Mouse (Mus musculus) forebrain, embryonic 11.5 days (tissue): ENCODE results near the gene Pgs1. TPM values are rescaled to one million over a fixed set of nuclear protein-coding genes. Genes with fewer than 3 reads are reported as not detected.

Experiments used
- ATAC-seq: fragments of 200-750 bp; cut with Nextera tagmentation; replicated peaks from 2 replicates; pipeline ENCODE4 v1.8.0; 2017; ENCODE audit warnings: moderate TSS enrichment; ENCODE audit not compliant: low FRiP score
- DNase-seq: peaks from one replicate; pipeline ENCODE4 v3.0.0-alpha.2; 2017; ENCODE audit warnings: low spot score
- H3K27ac ChIP-seq: fragments of 300-500 bp; sonication (generic); 2 replicates; pipeline ENCODE4 v1.5.1; 2014; ENCODE audit warnings: low read depth, low read length
- H3K27me3 ChIP-seq: fragments of 300-500 bp; sonication (generic); 2 replicates; pipeline ENCODE4 v1.6.1; 2014; ENCODE audit warnings: mild to moderate bottlenecking, low read length, mixed read lengths; ENCODE audit not compliant: control insufficient read depth, insufficient read depth
- H3K36me3 ChIP-seq: fragments of 300-500 bp; sonication (generic); 2 replicates; pipeline ENCODE4 v1.6.1; 2014; ENCODE audit warnings: mild to moderate bottlenecking, low read length, moderate library complexity, mixed read lengths; ENCODE audit not compliant: control insufficient read depth, insufficient read depth
- H3K4me1 ChIP-seq: fragments of 300-500 bp; sonication (generic); replicated peaks from 2 replicates; pipeline ENCODE4 v1.6.1; 2014; ENCODE audit warnings: low read length, mixed read lengths; ENCODE audit not compliant: control insufficient read depth, insufficient read depth
- H3K4me2 ChIP-seq: fragments of 300-500 bp; sonication (generic); 2 replicates; pipeline ENCODE4 v1.6.1; 2014; ENCODE audit warnings: low read depth, mild to moderate bottlenecking, low read length, moderate library complexity, mixed read lengths; ENCODE audit not compliant: severe bottlenecking
- H3K4me3 ChIP-seq: fragments of 300-500 bp; sonication (generic); 2 replicates; pipeline ENCODE4 v1.5.1; 2014; ENCODE audit warnings: low read depth, low read length
- H3K9ac ChIP-seq: fragments of 300-500 bp; sonication (generic); 2 replicates; pipeline ENCODE4 v1.6.1; 2014; ENCODE audit warnings: low read length
- H3K9me3 ChIP-seq: fragments of 300-500 bp; sonication (generic); 2 replicates; pipeline ENCODE4 v1.6.1; 2016; ENCODE audit warnings: low read length, mixed read lengths; ENCODE audit not compliant: control insufficient read depth
- WGBS: fragments of 180-500 bp; shearing (Covaris S2); extraction: QIAGEN DNeasy Blood & Tissue Kit; methylation state at CpG from one replicate; pipeline ENCODE4 v1.1.7; 2014; 5-methylcytosine and 5-hydroxymethylcytosine counted together
- polyA plus RNA-seq: library from polyadenylated mRNA; unstranded; fragments of >200 nt; fragmentation: Nextera tagmentation; extraction: Ambion mirVana; gene quantifications from 2 replicates; pipeline ENCODE4 v1.2.1, GENCODE M21; 2014

Pgs1 gene
- polyA plus RNA-seq, 1 experiment from 2014 or later = 43.4 TPM

DNA sequence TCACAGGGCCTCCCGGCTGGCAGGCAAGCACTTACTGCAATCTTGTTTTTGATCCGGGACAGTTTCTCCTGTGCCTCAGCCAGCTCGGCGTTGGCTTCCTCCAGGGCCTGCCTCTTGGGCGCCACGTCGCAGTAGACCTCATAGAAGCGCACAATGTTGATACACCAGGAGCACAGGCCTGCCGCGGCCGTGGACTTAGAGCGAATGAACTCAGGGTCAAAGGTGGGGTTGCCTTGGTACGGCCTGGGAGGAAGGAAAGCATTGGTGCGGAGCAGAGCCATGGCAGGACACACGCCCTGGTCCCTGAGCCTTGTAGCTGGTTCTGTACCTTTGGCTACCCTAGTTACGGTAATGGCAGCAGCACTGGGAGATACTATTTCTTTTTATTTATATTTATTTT, 64.1 kb downstream of the Pgs1 start:
- ATAC-seq (no peak), DNase-seq (no peak)
- H3K36me3 ChIP-seq = no peaks in the 10 kb centered on the region

DNA sequence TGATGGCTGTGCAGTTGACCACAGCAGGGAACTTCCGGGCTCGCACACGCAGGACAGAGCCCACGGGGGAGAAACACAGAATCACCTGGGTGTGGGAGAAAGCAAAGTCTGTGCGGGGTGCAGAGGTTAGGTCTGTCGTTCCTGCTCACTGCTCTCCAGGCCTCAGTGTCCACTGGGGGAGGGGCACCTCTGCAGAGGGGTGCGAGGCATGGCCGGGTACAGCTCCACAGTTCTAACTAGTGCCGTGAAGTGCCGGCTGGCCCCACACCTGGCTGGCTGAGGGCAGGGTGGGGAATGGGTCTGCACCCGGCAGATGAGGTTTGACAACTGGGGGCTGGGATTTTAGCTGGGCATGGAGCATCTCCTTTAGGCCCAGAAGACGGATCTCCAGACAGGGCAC, 72.3 kb downstream of the Pgs1 start:
- Histone ChIP-seq H3K4me1 (no peaks in the 10 kb centered on the region; the same call in 1 of the 2 replicates), H3K27me3 (no peaks in the 10 kb centered on the region), H3K9ac (no peak overlapping the region), H3K36me3 (no peaks in the 10 kb centered on the region), H3K27ac (no peak overlapping the region), H3K9me3 (no peaks in the 10 kb centered on the region), H3K4me2 (no peak overlapping the region), H3K4me3 (no peak overlapping the region)
- WGBS = 76% methylated on average over 12 of the region's 12 CpGs
- ATAC-seq (no peak), DNase-seq (no peak)

More for the DNA sequence above, 64.1 kb downstream of the Pgs1 start:
- Histone ChIP-seq H3K4me2 (no peak overlapping the region), H3K9ac (no peak overlapping the region), H3K4me3 (no peak overlapping the region), H3K9me3 (no peaks in the 10 kb centered on the region), H3K27me3 (no peaks in the 10 kb centered on the region), H3K27ac (no peak overlapping the region), H3K4me1 (no peaks in the 10 kb centered on the region)
- WGBS = 87% methylated on average over 16 of the region's 16 CpGs

DNA sequence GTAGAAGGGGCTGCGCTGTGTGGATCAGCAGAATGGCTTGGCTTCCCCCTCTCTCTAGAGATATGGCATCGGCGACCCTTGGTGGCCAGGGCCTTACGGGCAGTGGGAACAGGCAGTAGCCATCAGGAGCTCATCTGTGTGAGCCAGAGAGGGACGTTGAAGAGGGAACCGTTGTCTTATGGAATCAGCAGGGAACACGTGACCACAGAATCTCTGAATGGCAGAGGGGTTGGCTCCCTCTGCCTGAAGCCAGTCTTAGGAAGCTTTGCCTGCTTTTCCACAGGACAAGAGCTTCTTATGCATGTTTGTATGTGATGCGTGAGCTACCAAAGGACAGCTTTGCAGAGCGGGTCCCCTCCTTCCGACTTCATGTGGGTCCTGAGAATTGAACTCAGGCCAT, 72.8 kb downstream of the Pgs1 start:
- Histone ChIP-seq H3K27ac (no peak overlapping the region), H3K36me3 (no peaks in the 10 kb centered on the region), H3K4me1 (no peaks in the 10 kb centered on the region; the same call in 1 of the 2 replicates), H3K4me3 (no peak overlapping the region), H3K9ac (no peak overlapping the region), H3K9me3 (no peaks in the 10 kb centered on the region), H3K27me3 (no peaks in the 10 kb centered on the region), H3K4me2 (no peak overlapping the region)
- 68% methylated on average over 10 of the region's 10 CpGs for WGBS
- no peak for DNase-seq
- ATAC-seq = no peak

DNA sequence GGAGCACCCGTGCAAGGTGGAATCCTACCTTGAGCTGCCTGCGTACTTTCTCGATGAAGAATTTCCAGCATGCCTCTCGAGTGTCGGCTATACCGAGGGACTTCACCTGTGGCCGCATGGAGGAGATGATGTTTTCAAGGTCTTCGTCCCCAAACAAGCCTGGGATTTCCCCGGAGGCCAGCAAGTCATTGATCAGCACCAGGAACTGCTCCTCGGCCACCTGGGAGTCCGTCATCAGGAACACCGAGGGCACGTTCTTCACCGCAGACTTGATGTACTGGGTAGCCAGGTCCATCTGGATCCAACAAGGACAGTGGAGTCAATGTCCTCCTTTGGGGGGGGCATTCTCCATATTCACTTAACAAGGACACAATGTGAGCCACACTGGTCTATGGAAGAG, 73.9 kb downstream of the Pgs1 start:
- Histone ChIP-seq H3K9me3 (no peaks in the 10 kb centered on the region), H3K4me1 (no peaks in the 10 kb centered on the region; the same call in 1 of the 2 replicates), H3K4me3 (no peak overlapping the region), H3K4me2 (no peak overlapping the region), H3K27ac (no peak overlapping the region), H3K27me3 (no peaks in the 10 kb centered on the region), H3K9ac (no peak overlapping the region), H3K36me3 (no peaks in the 10 kb centered on the region)
- DNase-seq (no peak), ATAC-seq (no peak)
- 87% methylated on average over 14 of the region's 14 CpGs for WGBS

DNA sequence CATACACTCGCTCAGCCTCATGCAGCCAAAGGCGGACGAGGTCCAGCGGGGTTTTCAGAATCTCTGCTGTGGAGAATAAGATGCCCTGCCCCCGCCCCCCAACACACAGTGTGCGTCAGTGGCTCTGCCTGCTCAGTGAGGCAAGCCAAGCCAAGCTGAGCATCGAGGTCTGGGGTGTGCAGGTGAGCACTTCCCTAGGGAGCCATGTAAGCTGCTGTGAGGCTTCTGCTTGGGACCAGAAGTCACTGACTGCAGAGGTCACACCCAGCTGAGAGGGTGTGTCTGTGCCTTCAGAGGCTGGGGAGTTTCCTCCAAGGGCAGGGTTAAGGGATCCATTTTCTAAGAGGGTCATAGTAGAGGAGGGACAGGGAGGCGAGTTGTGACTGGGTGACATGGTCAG, 81.5 kb downstream of the Pgs1 start:
- no peak for DNase-seq
- no peak for ATAC-seq
- no peak overlapping the region for H3K27ac ChIP-seq
- H3K4me1 ChIP-seq = no peaks in the 10 kb centered on the region
- no peaks in the 10 kb centered on the region for H3K27me3 ChIP-seq
- H3K9ac ChIP-seq = no peak overlapping the region
- no peaks in the 10 kb centered on the region for H3K9me3 ChIP-seq
- no peak overlapping the region for H3K4me2 ChIP-seq
- H3K36me3 ChIP-seq = no peaks in the 10 kb centered on the region
- 75% methylated on average over 8 of the region's 8 CpGs for WGBS
- no peak overlapping the region for H3K4me3 ChIP-seq

DNA sequence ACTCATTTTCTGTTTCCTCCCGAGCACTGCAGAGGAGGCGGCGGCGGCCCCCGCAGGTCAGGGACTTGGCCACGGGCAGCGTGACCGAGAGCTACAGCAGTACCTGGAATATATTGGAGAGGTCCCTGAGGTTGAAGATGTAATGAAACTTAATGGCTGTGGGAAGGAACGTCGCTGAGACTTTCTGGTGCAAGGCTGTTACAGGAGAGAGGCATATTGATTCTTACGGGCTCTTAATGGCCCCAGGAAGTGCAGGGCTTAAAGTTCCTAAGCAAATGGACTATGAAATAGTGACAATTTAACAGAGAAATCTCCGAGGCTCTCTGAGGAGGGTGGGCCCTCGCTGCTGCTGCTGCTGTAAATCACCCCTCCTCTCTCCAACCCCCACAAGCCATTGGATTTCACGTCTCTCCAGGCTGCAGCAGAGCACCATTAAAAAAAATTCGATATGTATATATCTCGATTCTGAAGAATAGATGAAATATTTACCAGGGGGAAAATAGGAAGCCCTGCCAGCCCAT, 82.8 kb downstream of the Pgs1 start:
- Histone ChIP-seq H3K9me3 (no peaks in the 10 kb centered on the region), H3K4me1 (no peaks in the 10 kb centered on the region), H3K4me3 (no peak overlapping the region), H3K27ac (no peak overlapping the region), H3K27me3 (no peaks in the 10 kb centered on the region), H3K36me3 (no peaks in the 10 kb centered on the region), H3K4me2 (no peak overlapping the region), H3K9ac (no peak overlapping the region)
- 89% methylated on average over 16 of the region's 16 CpGs for WGBS
- ATAC-seq = no peak
- DNase-seq = no peak

DNA sequence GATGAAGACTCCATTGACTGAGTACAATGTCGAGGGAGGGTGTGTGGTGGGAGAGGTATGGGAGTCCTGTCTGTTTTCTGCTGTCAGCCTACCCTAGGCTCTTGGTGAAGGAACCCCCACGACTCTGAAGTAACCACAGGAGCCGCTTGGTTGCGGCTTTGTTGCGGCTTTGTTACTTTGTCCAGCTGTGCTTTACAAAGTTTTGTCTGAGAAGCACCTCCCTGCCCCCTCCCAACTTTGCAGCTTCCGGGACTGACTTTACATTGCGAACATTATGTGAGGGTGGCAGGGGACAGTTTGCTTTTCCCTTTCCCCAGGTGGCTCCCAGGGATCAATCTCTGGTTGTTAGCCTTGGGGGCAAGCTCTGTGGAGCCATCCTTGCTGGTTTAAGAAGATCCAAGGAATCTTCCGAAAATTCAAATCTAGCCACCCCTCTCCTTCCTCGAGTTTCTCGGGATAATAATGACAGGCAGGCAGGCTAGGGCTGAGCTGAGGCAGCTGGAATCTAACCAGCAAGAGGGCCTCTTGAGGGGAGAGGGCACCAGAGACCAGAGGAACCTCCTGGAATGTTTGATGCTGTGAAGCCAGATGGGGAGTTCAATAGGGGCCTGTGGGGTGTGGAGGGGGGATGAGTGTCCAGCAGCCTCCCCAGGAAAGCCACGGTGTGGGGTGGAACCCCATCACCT, 85.3 kb downstream of the Pgs1 start:
- Histone ChIP-seq H3K4me1 (no peaks in the 10 kb centered on the region), H3K9ac (no peak overlapping the region), H3K4me2 (no peak overlapping the region), H3K27ac (no peak overlapping the region), H3K36me3 (no peaks in the 10 kb centered on the region), H3K4me3 (no peak overlapping the region), H3K27me3 (no peaks in the 10 kb centered on the region), H3K9me3 (no peaks in the 10 kb centered on the region)
- no peak for ATAC-seq
- WGBS = 45% methylated on average over 11 of the region's 11 CpGs
- DNase-seq = no peak
